Mouse (Mus musculus) lung, postnatal 0 days (tissue): ENCODE data around the gene Cyp51.

Experiments used
- CTCF ChIP-seq: IDR thresholded peaks from 2 replicates; pipeline ENCODE4 v1.5.1; 2016; ENCODE audit warnings: antibody characterized with exemption, mild to moderate bottlenecking
- EP300 ChIP-seq: IDR thresholded peaks from 2 replicates; pipeline ENCODE4 v1.6.1; 2016; ENCODE audit warnings: antibody characterized with exemption, mild to moderate bottlenecking, control low read depth

DNA sequence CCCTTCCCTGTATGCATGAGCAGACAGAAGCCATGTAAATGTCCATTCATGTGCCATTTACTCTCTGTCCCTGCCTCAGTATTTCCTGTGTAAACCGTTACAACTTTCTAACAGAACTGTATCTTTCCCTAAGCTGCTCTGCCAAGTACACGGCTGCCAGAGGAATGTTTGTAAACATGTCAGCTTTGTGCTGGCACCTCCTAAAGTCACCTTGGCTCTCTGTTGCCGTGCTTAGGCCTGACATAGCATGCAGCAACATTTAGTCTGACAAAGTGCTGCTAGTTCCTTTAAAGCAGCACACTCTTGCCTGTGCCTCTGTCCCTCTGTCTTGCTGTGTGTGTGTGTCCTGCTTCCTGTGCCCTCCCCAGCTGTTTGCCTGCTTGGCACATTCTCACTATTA lies 37.3 kb downstream of the Cyp51 start:
- TF ChIP-seq CTCF: no peak
- TF ChIP-seq EP300: no peak
